Mouse (Mus musculus): ENCODE results near the gene Lsg1.

- TF ChIP-seq CTCF (IDR thresholded peaks at IDR 0.05; ENCODE audit: borderline replicate concordance, insufficient read depth, low read depth, low read length) (peak; percentile 70), POLR2A (IDR thresholded peaks at IDR 0.05; ENCODE audit: borderline replicate concordance, insufficient read depth, low read length) (no peak)
These were observed 55.5 kb downstream of the Lsg1 start for GRCm38 (mm10) chr16:30531761-30532406.
